Mouse (Mus musculus) mature B cell (primary cell): Measurements from ENCODE around the gene Slc26a10.

Experiments used
- in situ Hi-C: fragments of 300-500 bp; cut with MboI; formaldehyde crosslinking; loops from 2 replicates; pipeline ENCODE4 v1.14.3; 2019

Slc26a10 gene

DNA sequence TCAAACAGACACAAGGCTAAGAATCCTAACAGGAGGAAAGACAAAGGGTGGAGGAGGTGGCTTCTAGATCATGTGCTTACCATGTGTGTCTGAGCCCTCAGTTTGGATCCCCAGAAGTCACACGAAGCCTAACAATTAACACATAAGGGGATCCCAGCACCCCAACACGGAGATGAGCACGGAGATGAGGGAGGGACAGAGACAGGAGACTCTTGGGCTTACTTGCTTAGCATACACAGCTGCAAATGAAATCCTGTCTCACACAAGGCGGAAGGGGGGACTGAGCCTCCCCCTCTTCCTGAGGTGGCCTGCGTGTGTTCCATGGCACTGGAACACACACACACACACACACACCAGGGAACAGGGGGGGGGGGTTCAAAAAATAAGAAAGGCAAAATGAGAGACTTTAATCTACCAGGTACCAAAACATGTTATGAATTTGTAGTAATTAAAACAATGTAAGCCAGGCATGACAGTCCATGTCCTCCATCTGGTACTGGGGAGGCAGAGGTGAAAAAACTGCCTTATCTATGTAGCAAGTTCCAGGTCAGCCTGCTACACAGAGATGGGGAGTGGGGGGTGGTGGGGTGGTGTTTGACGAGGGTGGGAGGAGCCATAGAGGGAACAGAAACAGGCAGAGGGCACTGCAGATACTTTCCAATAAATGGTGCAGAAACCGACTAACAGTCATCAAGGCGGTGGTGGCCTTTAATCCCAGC lies 45.2 kb downstream of the Slc26a10 start:
- in situ Hi-C loops, result no loop called here

DNA sequence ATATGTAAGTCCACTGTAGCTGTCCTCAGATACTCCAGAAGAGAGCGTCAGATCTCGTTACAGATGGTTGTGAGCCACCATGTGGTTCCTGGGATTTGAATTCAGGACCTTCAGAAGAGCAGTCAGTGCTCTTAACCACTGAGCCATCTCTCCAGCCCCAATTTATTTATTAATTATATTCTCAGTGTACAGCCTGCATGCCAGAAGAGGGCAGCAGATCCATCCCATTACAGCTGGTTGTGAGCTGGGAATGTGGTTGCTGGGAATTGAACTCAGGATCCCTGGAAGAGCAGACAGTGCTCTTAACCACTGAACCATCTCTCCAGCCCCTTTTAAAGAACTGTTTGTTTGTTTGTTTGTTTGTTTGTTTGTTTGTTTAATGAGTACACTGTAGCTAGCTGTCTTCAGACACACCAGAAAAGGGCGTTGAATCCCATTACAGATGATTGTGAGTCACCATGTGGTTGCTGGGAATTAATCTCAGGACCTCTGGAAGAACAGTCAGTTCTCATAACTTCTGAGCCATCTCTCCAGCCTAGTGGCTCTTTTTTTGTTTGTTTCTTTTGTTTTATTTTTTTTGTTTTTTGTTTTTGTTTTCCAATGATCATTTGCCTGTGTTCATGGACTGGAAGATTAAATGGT lies 45.9 kb downstream of the Slc26a10 start:
- in situ Hi-C loops, result loop anchor here (5.0 kb wide), 1 partner anchor 38 kb away; no protein-coding TSS in a partner anchor

DNA sequence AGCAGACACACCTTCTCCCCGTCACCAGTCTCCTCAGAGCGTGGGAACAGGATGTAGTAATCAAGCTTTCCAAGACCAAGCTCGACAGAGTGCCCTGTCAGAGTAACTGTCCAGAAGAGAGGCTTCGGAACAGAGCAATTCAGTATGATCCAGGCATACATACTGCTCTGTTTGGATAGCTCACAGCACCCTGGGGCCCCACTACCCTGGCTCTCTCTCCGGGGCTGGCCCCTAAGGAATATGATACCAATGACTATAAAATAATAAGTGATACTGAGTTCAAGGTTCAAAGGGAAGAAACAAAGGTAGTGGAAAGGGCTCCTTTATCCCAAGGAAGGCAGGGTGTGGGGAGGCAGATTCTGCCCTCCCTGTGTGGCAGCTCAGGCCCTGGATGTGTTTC lies 48.0 kb downstream of the Slc26a10 start:
- in situ Hi-C loops, result loop anchor here (5.0 kb wide), 1 partner anchor 40 kb away; no protein-coding TSS in a partner anchor

- in situ Hi-C loops, result no loop called here
These were observed 51.0 kb downstream of the Slc26a10 start for GRCm38 (mm10) chr10:127129431-127129830.

- in situ Hi-C loops, result no loop called here
These were observed 52.6 kb downstream of the Slc26a10 start for GRCm38 (mm10) chr10:127127711-127128279.

DNA sequence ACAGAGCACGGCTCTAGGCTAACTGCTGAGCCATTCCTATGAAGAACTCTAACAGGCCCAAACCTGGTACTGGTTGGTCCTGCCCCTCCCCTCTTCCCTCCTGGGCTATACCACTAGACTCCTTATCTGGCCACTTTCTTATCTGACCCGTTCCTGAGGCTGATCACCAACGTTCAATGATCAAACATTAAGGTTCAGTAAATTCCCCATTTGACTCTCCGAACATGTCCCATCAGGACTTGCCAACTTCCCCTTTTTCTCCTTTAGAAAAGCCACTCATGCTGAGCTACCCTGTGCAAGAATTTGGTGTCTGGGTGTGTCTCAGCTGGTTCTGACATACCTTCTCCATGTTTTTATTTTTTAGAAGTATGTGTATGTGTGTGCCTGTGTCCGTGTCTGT lies 53.9 kb downstream of the Slc26a10 start:
- in situ Hi-C loops, result no loop called here

- in situ Hi-C loops, result no loop called here
These were observed 55.0 kb downstream of the Slc26a10 start for GRCm38 (mm10) chr10:127125210-127126001.

- in situ Hi-C loops, result no loop called here
These were observed 57.0 kb downstream of the Slc26a10 start for GRCm38 (mm10) chr10:127123436-127123805.

- in situ Hi-C loops, result no loop called here
These were observed 57.5 kb downstream of the Slc26a10 start for GRCm38 (mm10) chr10:127122784-127123435.

DNA sequence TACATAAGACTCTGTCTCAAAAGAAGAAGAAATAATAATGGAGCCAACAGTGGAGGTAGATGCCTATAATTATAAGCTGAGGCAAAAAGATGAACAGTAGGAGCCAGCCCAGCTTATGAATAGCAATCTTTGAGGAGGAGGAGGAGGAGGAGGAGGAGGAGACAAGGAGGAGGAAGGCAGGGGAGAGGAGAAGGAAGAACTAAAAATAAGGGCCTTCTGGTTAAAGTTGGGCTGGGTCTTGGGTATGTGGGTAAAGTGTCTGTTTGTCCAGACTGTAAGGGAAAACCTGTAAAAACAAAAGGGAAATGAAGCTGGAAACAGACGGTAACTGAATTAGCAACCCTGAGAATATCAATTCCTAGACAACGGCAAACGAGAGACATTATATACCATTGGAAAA lies 58.4 kb downstream of the Slc26a10 start:
- in situ Hi-C loops, result no loop called here
